Mouse (Mus musculus): ENCODE results near the gene Wnt10a.

- TF ChIP-seq HCFC1 (IDR thresholded peaks at IDR 0.05; ENCODE audit: borderline replicate concordance, insufficient read depth, low read length) (no peak), CHD2 (IDR thresholded peaks at IDR 0.05; ENCODE audit: low read depth, low read length) (no peak), ZC3H11A (IDR thresholded peaks at IDR 0.05; ENCODE audit: borderline replicate concordance, low read depth, low read length) (no peak)
Observed at GRCm38 (mm10) chr1:74806360-74807311, 15.3 kb downstream of the Wnt10a start.

Measured in ES-E14 (cell line).